Mouse (Mus musculus) embryonic facial prominence, embryonic 15.5 days (tissue): ENCODE measurements around the gene Anapc15-ps. TPM values are rescaled to one million over a fixed set of nuclear protein-coding genes. Genes with fewer than 3 reads are reported as not detected.

Experiments
- ATAC-seq: fragments of 200-750 bp; cut with Nextera tagmentation; 2 replicates; pipeline ENCODE4 v1.8.0; 2017; ENCODE audit warnings: low read depth, moderate TSS enrichment; ENCODE audit not compliant: insufficient number of reproducible peaks, low FRiP score, low TSS enrichment
- H3K27ac ChIP-seq: fragments of 300-500 bp; sonication (generic); replicated peaks from 2 replicates; pipeline ENCODE4 v1.5.1; 2015; ENCODE audit warnings: mild to moderate bottlenecking, inconsistent platforms
- H3K27me3 ChIP-seq: fragments of 300-500 bp; sonication (generic); 2 replicates; pipeline ENCODE4 v1.6.1; 2015; ENCODE audit warnings: inconsistent platforms
- H3K36me3 ChIP-seq: fragments of 300-500 bp; sonication (generic); 2 replicates; pipeline ENCODE4 v1.6.1; 2015; ENCODE audit warnings: mild to moderate bottlenecking, inconsistent platforms
- H3K4me1 ChIP-seq: fragments of 300-500 bp; sonication (generic); 2 replicates; pipeline ENCODE4 v1.6.1; 2015; ENCODE audit warnings: inconsistent platforms
- H3K4me2 ChIP-seq: fragments of 300-500 bp; sonication (generic); replicated peaks from 2 replicates; pipeline ENCODE4 v1.6.1; 2015; ENCODE audit warnings: mild to moderate bottlenecking, inconsistent platforms
- H3K4me3 ChIP-seq: fragments of 300-500 bp; sonication (generic); replicated peaks from 2 replicates; pipeline ENCODE4 v1.5.1; 2015; ENCODE audit warnings: mild to moderate bottlenecking, inconsistent platforms
- H3K9ac ChIP-seq: fragments of 300-500 bp; sonication (generic); 2 replicates; pipeline ENCODE4 v1.6.1; 2015; ENCODE audit warnings: inconsistent platforms
- H3K9me3 ChIP-seq: fragments of 300-500 bp; sonication (generic); replicated peaks from 2 replicates; pipeline ENCODE4 v1.6.1; 2016; ENCODE audit warnings: inconsistent platforms
- WGBS: fragments of 180-500 bp; shearing (Covaris S2); methylation state at CpG from one replicate; pipeline ENCODE4 v1.1.7; 2015; 5-methylcytosine and 5-hydroxymethylcytosine counted together
- polyA plus RNA-seq: library from polyadenylated mRNA; unstranded; fragments of >200 nt; fragmentation: Nextera tagmentation; extraction: Ambion mirVana; gene quantifications from 2 replicates; pipeline ENCODE4 v1.2.1, GENCODE M21; 2015

Anapc15-ps gene
- polyA plus RNA-seq, 1 experiment from 2014 or later, result not detected

- ATAC-seq, result no peak
- no peak overlapping the region for H3K4me3 ChIP-seq
- 85% methylated on average over 9 of the region's 9 CpGs for WGBS
- H3K27ac ChIP-seq, result no peak overlapping the region
- H3K4me1 ChIP-seq, result peaks cover 39% of the 10 kb centered on the region
- H3K9ac ChIP-seq, result no peak overlapping the region
- no peaks in the 10 kb centered on the region for H3K36me3 ChIP-seq
- no peaks in the 10 kb centered on the region for H3K9me3 ChIP-seq
- H3K4me2 ChIP-seq, result no peak overlapping the region
- H3K27me3 ChIP-seq, result no peaks in the 10 kb centered on the region
Observed at GRCm38 (mm10) chr10:95706867-95707266, 33.6 kb upstream of the Anapc15-ps start.

- H3K27ac ChIP-seq, result 0 out of 2 replicates have a peak overlapping the region, but pooled peaks have one; percentile 22
- H3K4me1 ChIP-seq, result peaks cover 33% of the 10 kb centered on the region
- no peak for ATAC-seq
- H3K4me3 ChIP-seq, result no peak overlapping the region
- no peak overlapping the region for H3K4me2 ChIP-seq
- no peaks in the 10 kb centered on the region for H3K27me3 ChIP-seq
- H3K36me3 ChIP-seq, result no peaks in the 10 kb centered on the region
- WGBS, result 43% methylated on average over 3 of the region's 3 CpGs
- H3K9me3 ChIP-seq, result no peaks in the 10 kb centered on the region
- no peak overlapping the region for H3K9ac ChIP-seq
Observed at GRCm38 (mm10) chr10:95705747-95706146, 32.5 kb upstream of the Anapc15-ps start.

- no peaks in the 10 kb centered on the region for H3K36me3 ChIP-seq
- no peak for ATAC-seq
- no peak overlapping the region for H3K27ac ChIP-seq
- H3K4me1 ChIP-seq, result peaks cover 27% of the 10 kb centered on the region
- no peak overlapping the region for H3K4me2 ChIP-seq
- 86% methylated on average over 6 of the region's 6 CpGs for WGBS
- no peak overlapping the region for H3K9ac ChIP-seq
- H3K27me3 ChIP-seq, result no peaks in the 10 kb centered on the region
- no peak overlapping the region for H3K4me3 ChIP-seq
- no peaks in the 10 kb centered on the region for H3K9me3 ChIP-seq
Observed at GRCm38 (mm10) chr10:95704847-95705246, 31.6 kb upstream of the Anapc15-ps start.

GRCm38 (mm10) chr10:95703730-95704129, 30.5 kb upstream of the Anapc15-ps start:
- no peak overlapping the region for H3K4me3 ChIP-seq
- H3K9me3 ChIP-seq, result no peaks in the 10 kb centered on the region
- H3K4me2 ChIP-seq, result no peak overlapping the region
- no peak overlapping the region for H3K27ac ChIP-seq
- no peak for ATAC-seq
- H3K9ac ChIP-seq, result no peak overlapping the region
- peaks cover 17% of the 10 kb centered on the region; the same call in 1 of the 2 replicates for H3K4me1 ChIP-seq
- 86% methylated on average over 5 of the region's 5 CpGs for WGBS
- no peaks in the 10 kb centered on the region for H3K36me3 ChIP-seq
- no peaks in the 10 kb centered on the region for H3K27me3 ChIP-seq

- H3K4me2 ChIP-seq, result no peak overlapping the region
- H3K4me3 ChIP-seq, result no peak overlapping the region
- no peaks in the 10 kb centered on the region for H3K4me1 ChIP-seq
- H3K36me3 ChIP-seq, result no peaks in the 10 kb centered on the region
- no peak overlapping the region for H3K27ac ChIP-seq
- no peak overlapping the region for H3K9ac ChIP-seq
- 49% methylated on average over 4 of the region's 4 CpGs for WGBS
- no peaks in the 10 kb centered on the region for H3K9me3 ChIP-seq
- H3K27me3 ChIP-seq, result no peaks in the 10 kb centered on the region
- no peak for ATAC-seq
Observed at GRCm38 (mm10) chr10:95700422-95700821, 27.2 kb upstream of the Anapc15-ps start.

GRCm38 (mm10) chr10:95698920-95699714, 25.9 kb upstream of the Anapc15-ps start:
- no peak overlapping the region for H3K27ac ChIP-seq
- H3K9ac ChIP-seq, result no peak overlapping the region
- WGBS, result 75% methylated on average over 8 of the region's 8 CpGs
- no peaks in the 10 kb centered on the region for H3K36me3 ChIP-seq
- H3K4me2 ChIP-seq, result no peak overlapping the region
- H3K4me1 ChIP-seq, result 0 out of 2 replicates have a peak, but pooled peaks cover 2% of the 10 kb centered on the region
- H3K27me3 ChIP-seq, result no peaks in the 10 kb centered on the region
- H3K9me3 ChIP-seq, result no peaks in the 10 kb centered on the region
- no peak overlapping the region for H3K4me3 ChIP-seq
- ATAC-seq, result no peak

GRCm38 (mm10) chr10:95696253-95696641, 23.0 kb upstream of the Anapc15-ps start:
- H3K36me3 ChIP-seq, result no peaks in the 10 kb centered on the region
- H3K27ac ChIP-seq, result no peak overlapping the region
- H3K4me3 ChIP-seq, result no peak overlapping the region
- H3K9ac ChIP-seq, result no peak overlapping the region
- H3K4me1 ChIP-seq, result 0 out of 2 replicates have a peak, but pooled peaks cover 2% of the 10 kb centered on the region
- 60% methylated on average over 3 of the region's 3 CpGs for WGBS
- ATAC-seq, result no peak
- H3K27me3 ChIP-seq, result no peaks in the 10 kb centered on the region
- no peak overlapping the region for H3K4me2 ChIP-seq
- no peaks in the 10 kb centered on the region for H3K9me3 ChIP-seq

- 82% methylated on average over 18 of the region's 18 CpGs for WGBS
- Histone ChIP-seq H3K4me3 (no peak overlapping the region), H3K4me2 (no peak overlapping the region), H3K27me3 (no peaks in the 10 kb centered on the region), H3K27ac (no peak overlapping the region), H3K36me3 (no peaks in the 10 kb centered on the region), H3K4me1 (0 out of 2 replicates have a peak, but pooled peaks cover 2% of the 10 kb centered on the region), H3K9ac (no peak overlapping the region), H3K9me3 (no peaks in the 10 kb centered on the region)
- no peak for ATAC-seq
Observed at GRCm38 (mm10) chr10:95695603-95696252, 22.5 kb upstream of the Anapc15-ps start.

GRCm38 (mm10) chr10:95694559-95695251, 21.5 kb upstream of the Anapc15-ps start:
- H3K9me3 ChIP-seq, result no peaks in the 10 kb centered on the region
- no peak overlapping the region for H3K4me2 ChIP-seq
- no peaks in the 10 kb centered on the region for H3K36me3 ChIP-seq
- ATAC-seq, result no peak
- no peak overlapping the region for H3K4me3 ChIP-seq
- H3K9ac ChIP-seq, result no peak overlapping the region
- no peak overlapping the region for H3K27ac ChIP-seq
- H3K4me1 ChIP-seq, result 0 out of 2 replicates have a peak, but pooled peaks cover 2% of the 10 kb centered on the region
- 57% methylated on average over 12 of the region's 12 CpGs for WGBS
- no peaks in the 10 kb centered on the region for H3K27me3 ChIP-seq

GRCm38 (mm10) chr10:95691347-95691746, 18.1 kb upstream of the Anapc15-ps start:
- H3K27me3 ChIP-seq, result no peaks in the 10 kb centered on the region
- H3K36me3 ChIP-seq, result no peaks in the 10 kb centered on the region
- ATAC-seq, result no peak
- no peaks in the 10 kb centered on the region for H3K9me3 ChIP-seq
- no peak overlapping the region for H3K4me3 ChIP-seq
- 96% methylated on average over 4 of the region's 4 CpGs for WGBS
- 0 out of 2 replicates have a peak, but pooled peaks cover 2% of the 10 kb centered on the region for H3K4me1 ChIP-seq
- H3K9ac ChIP-seq, result no peak overlapping the region
- H3K4me2 ChIP-seq, result no peak overlapping the region
- H3K27ac ChIP-seq, result no peak overlapping the region

GRCm38 (mm10) chr10:95689833-95690232, 16.6 kb upstream of the Anapc15-ps start:
- no peaks in the 10 kb centered on the region for H3K27me3 ChIP-seq
- no peak overlapping the region for H3K27ac ChIP-seq
- H3K9me3 ChIP-seq, result no peaks in the 10 kb centered on the region
- no peak for ATAC-seq
- no peak overlapping the region for H3K4me2 ChIP-seq
- no peak overlapping the region for H3K4me3 ChIP-seq
- WGBS, result 88% methylated on average over 1 of the region's 1 CpGs
- no peak overlapping the region for H3K9ac ChIP-seq
- no peaks in the 10 kb centered on the region for H3K36me3 ChIP-seq
- H3K4me1 ChIP-seq, result peaks cover 7% of the 10 kb centered on the region; the same call in 1 of the 2 replicates
